Mouse (Mus musculus) thymus, postnatal 36 days (tissue): ENCODE data around the gene Spop.
A peak's percentile ranks its signal among the peaks of the same experiment; 100 is the strongest.

Experiments used
- DNase-seq, 2 experiments: peaks; one replicate each; pipeline ENCODE4 v3.0.0; 2022; ENCODE audit warnings: mixed read lengths in 2 of 2

The Spop gene

GRCm38 (mm10) chr11:95528231-95528630 lies 114.4 kb downstream of the Spop start:
- DNase-seq = no peak

GRCm38 (mm10) chr11:95532353-95533072 lies 118.6 kb downstream of the Spop start:
- no peak for DNase-seq

GRCm38 (mm10) chr11:95533484-95534160 lies 119.7 kb downstream of the Spop start:
- peak; percentile 66 to 73 for DNase-seq

GRCm38 (mm10) chr11:95538378-95539104 lies 124.7 kb downstream of the Spop start:
- no peak for DNase-seq

GRCm38 (mm10) chr11:95540637-95541385 lies 126.9 kb downstream of the Spop start:
- no peak for DNase-seq
